22 mouse cellular contexts compared by ENCODE assay signal in genomic region chr17:71642190-71642589, GRCm38 (mm10). TPM values are rescaled to one million over a fixed set of nuclear protein-coding genes. Genes with fewer than 3 reads are reported as not detected.
A peak's percentile ranks its signal among the peaks of the same experiment; 100 is the strongest.
DNase-seq lines count a peak whose midpoint lies in the region; ATAC-seq and TF ChIP-seq lines count a peak whose summit lies in the region.
"Had no signal": no experiment of that assay in that cellular context is flagged by ENCODE, and none has a peak within 500 bp of the region (broad histone marks: within the 10 kb centered on the region; RNA-seq: fewer than 3 reads in every experiment).

No protein-coding gene starts in this region.

- ATAC-seq in granulocyte monocyte progenitor cell, adult 5-6 weeks (replicated peaks; ENCODE audit: poor library complexity, severe bottlenecking): peak; percentile 66
- no peak for ATAC-seq in frontal cortex, adult (ENCODE audit: low TSS enrichment)
- ATAC-seq: forebrain, embryonic 15.5 days had no signal

- no peak overlapping the region for H3K4me3 ChIP-seq in layer of hippocampus, adult 2 months
- no peak overlapping the region for H3K4me3 ChIP-seq in E14TG2a.4 (replicated peaks; ENCODE audit: low read length)
- H3K4me3 ChIP-seq: embryonic facial prominence, embryonic 10.5 days; erythroblast, embryonic 14.5 days; forebrain, embryonic 15.5 days; lung, embryonic 15.5 days; neural tube, embryonic 13.5 days had no signal

- H3K27me3 ChIP-seq in E14TG2a.4 (ENCODE audit: insufficient read depth, low read length): no peaks in the 10 kb centered on the region
- H3K27me3 ChIP-seq: forebrain, embryonic 15.5 days; lung, embryonic 15.5 days; neural tube, embryonic 13.5 days had no signal

- no peak for DNase-seq in layer of hippocampus, adult 2 months (ENCODE audit: low spot score in 2 of 2)
- no peak for DNase-seq in layer of hippocampus, adult 9-11 months
- peak; percentile 29 for DNase-seq in A20 (ENCODE audit: low read depth, low spot score)
- no peak for DNase-seq in left cerebral cortex, postnatal 4 days
- DNase-seq: adrenal gland, adult 8-10 months; cerebellum, adult 11 months; cerebellum, postnatal 36 days; gastrocnemius, postnatal 10 days; heart, postnatal 36 days; kidney, adult 9 months; kidney, postnatal 36 days; right cerebral cortex, postnatal 25 days; thymus, postnatal 4 days had no signal

- peaks cover 98% of the 10 kb centered on the region for H3K36me3 ChIP-seq in E14TG2a.4 (ENCODE audit: insufficient read depth, low read length)

- H3K9me3 ChIP-seq in E14TG2a.4 (ENCODE audit: low read length): no peaks in the 10 kb centered on the region
- H3K9me3 ChIP-seq: embryonic facial prominence, embryonic 10.5 days; forebrain, embryonic 15.5 days; lung, embryonic 15.5 days; neural tube, embryonic 13.5 days had no signal

- intact Hi-C loops in left cerebral cortex, postnatal 4 days (cut with DNase I): no loop called here

- TF ChIP-seq CTCF in layer of hippocampus, adult 2 months (conservative IDR thresholded peaks at IDR 0.05): peak; percentile 56
- peak; percentile 54 for TF ChIP-seq CTCF in E14TG2a.4 (conservative IDR thresholded peaks at IDR 0.05; ENCODE audit: low read length)

- peaks cover 69% of the 10 kb centered on the region for H3K4me1 ChIP-seq in E14TG2a.4 (replicated peaks; ENCODE audit: low read depth, low read length)
- H3K4me1 ChIP-seq: embryonic facial prominence, embryonic 10.5 days; forebrain, embryonic 15.5 days; lung, embryonic 15.5 days; neural tube, embryonic 13.5 days had no signal

- H3K27ac ChIP-seq in layer of hippocampus, adult 2 months: no peak overlapping the region
- H3K27ac ChIP-seq: embryonic facial prominence, embryonic 10.5 days; forebrain, embryonic 15.5 days; lung, embryonic 15.5 days; neural tube, embryonic 13.5 days had no signal

RNA-seq across cellular contexts. Expression of gene Wdr43, which starts 26.5 kb away (rescaled TPM):
- 10 to 100 TPM; 28.2 TPM for total RNA-seq in layer of hippocampus, adult 2 months (2021)
- total RNA-seq in granulocyte monocyte progenitor cell, adult 5-6 weeks (2014; fragmentation: Nextera tagmentation): 109 and 131 TPM in 2 replicates
- 299 and 360 TPM in 2 replicates for total RNA-seq in granulocyte monocyte progenitor cell, adult 5-6 weeks (2017)
- 10 to 100 TPM; 50.1 to 53.6 TPM for total RNA-seq in left cerebral cortex, postnatal 4 days (2021)

RNA-seq across cellular contexts. Expression of gene Togaram2, which starts 30.9 kb away (rescaled TPM):
- 1 to 10 TPM; 1.2 to 1.3 TPM for total RNA-seq in layer of hippocampus, adult 2 months (2021)
- not detected in 2 replicates for total RNA-seq in granulocyte monocyte progenitor cell, adult 5-6 weeks (2014; fragmentation: Nextera tagmentation)
- total RNA-seq in granulocyte monocyte progenitor cell, adult 5-6 weeks (2017): not detected in 2 replicates
- total RNA-seq in left cerebral cortex, postnatal 4 days (2021): 1 to 10 TPM in 1 of 2 experiments, under 1 TPM in 1; 0.86 to 1.8 TPM
- total RNA-seq: liver, adult 2 months had no signal
